Mouse (Mus musculus): ENCODE data around the gene Foxn2.

GRCm38 (mm10) chr17:88435322-88435721 is 5.2 kb upstream of the Foxn2 start:
- TF ChIP-seq POLR2A (IDR thresholded peaks at IDR 0.05; ENCODE audit: borderline replicate concordance, low read depth, low read length) (no peak), CTCF (IDR thresholded peaks at IDR 0.05; ENCODE audit: low read depth, low read length) (no peak)

Measured in bone marrow macrophage, adult 2 months (primary cell).